Mouse (Mus musculus): ENCODE measurements at regions not wholly inside any gene's neighbourhood (a gene's known extent, or its start where the extent isn't known, plus 50 kb on each side); places are given as distances from the start of the nearest gene placed in this dataset.

DNA sequence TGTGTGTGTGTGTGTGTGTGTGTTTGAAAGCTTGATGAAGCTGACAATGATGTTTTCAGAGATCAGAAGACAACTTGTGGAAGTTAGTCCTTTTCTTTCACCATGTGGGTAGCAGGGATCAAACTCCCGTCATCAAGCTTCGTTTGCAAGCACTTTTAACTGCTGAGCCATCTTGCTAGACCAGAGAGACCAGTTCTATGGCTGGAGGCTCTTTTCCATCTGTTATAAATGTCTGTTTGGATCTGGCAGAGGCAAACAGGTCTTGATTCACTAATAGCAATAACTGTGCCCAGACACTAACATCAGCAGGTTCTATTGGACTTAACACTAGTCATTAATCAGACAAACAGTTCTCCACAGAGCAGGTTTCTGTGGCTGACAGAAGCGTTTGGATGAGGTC lies 150.1 kb upstream of the Stmnd1 start:
- TF ChIP-seq CTCF (IDR thresholded peaks at IDR 0.05; ENCODE audit: control insufficient read depth, insufficient read depth, insufficient read length) (no peak), CEBPB (IDR thresholded peaks at IDR 0.05; ENCODE audit: low read depth) (no peak), FOSL1 (IDR thresholded peaks at IDR 0.05; ENCODE audit: insufficient read depth, low read length, poor library complexity, severe bottlenecking) (no peak), USF1 (IDR thresholded peaks at IDR 0.05; ENCODE audit: low read depth) (no peak), MYOG (IDR thresholded peaks at IDR 0.05; ENCODE audit: control insufficient read depth, extremely low read depth, insufficient read length) (no peak)

Measured in C2C12 (cell line).